Mouse (Mus musculus): ENCODE measurements around the gene Fgr.

Fgr gene

DNA sequence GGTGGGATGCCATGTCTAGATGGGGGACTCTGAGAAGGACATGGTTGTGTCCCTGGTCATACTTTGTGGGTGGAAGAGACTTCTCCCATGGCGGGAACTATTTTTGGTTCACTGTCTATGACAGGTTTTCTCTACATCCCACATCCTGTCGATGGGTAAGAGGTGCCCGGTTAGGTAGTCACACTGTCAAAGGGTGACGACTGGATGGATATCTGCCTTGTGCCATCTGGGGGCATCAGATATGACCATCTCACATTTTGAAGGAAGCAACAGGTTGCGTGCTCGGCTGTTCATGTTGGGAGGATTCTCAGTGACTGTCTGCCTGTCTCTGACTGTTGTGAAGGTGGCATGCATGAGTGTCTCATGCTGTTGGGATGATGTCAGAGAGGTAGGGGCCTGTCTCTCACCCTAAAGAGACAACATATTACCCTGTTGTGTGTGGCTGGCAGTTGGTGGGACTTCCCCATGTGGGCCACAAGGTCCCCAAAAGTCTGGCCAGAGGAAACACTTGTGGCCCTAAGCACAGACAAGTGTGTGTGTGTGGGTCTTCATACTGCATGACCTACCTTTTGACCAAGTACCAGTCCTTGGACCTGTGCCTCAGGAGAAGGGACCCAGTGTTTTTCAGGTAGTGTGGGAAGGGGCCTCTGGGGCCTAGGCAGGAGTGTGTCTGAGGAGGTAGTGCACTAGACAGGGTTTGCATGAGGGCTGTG, 77.1 kb downstream of the Fgr start:
- 55% methylated on average over 6 of the region's 6 CpGs for WGBS

DNA sequence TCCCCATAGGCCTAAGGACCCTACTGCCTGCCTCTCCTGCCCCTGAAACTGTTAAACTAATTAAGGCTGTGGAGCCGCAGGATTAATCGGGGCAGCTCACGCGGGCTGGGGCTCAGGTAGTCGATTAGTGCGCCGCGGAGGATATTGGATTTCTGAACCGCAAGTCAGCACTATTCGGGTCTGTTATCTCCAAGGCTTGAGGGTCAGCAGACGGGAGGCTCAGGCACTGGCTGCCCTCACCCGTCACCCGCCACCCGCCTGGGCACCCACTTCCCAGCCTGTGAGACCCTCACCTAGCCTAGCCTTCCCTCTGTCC, 77.6 kb downstream of the Fgr start:
- WGBS = 64% methylated on average over 14 of the region's 14 CpGs
